Mouse (Mus musculus): ENCODE measurements around the gene Sort1.

Gene Sort1

DNA sequence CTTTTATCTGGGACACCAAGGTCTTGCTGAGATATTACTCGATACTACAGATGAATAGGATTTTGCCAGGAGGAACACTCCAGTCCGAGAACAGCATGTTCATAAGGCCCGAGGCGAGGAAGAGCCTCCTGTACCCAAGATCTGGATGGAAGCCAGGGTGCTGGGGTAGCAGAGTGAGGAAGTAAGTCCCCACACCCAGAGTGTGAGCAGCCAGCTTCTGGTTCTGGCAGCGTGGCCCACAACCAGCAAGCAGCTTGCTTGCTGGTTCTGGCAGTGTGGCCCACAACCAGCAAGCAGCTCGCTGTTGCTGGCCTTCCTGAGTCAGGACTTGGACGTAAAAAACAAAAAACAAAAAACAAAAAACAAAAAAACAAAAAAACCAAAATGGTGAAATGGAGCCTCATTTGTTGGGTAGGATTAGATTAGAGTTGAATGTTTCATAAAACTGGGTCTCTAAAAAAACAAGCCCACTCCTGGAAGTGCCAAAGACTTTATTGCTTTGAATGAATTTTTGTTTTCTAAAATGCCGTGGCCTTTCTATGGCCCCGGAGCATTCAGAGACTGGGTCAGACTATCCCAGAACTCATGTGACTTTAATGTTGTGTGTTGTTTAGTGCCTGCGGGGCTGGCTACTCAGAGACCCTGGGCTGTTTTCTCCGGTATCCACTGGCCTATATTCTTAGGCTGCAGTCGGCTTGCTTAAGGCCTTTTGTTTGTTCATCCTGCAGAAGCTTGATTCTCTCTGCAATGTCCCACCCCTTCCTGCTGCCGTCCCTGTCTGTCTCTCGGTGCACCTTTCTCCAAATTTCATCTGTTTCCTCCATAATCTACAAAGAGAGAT lies 11.7 kb downstream of the Sort1 start:
- no peak for DNase-seq

DNA sequence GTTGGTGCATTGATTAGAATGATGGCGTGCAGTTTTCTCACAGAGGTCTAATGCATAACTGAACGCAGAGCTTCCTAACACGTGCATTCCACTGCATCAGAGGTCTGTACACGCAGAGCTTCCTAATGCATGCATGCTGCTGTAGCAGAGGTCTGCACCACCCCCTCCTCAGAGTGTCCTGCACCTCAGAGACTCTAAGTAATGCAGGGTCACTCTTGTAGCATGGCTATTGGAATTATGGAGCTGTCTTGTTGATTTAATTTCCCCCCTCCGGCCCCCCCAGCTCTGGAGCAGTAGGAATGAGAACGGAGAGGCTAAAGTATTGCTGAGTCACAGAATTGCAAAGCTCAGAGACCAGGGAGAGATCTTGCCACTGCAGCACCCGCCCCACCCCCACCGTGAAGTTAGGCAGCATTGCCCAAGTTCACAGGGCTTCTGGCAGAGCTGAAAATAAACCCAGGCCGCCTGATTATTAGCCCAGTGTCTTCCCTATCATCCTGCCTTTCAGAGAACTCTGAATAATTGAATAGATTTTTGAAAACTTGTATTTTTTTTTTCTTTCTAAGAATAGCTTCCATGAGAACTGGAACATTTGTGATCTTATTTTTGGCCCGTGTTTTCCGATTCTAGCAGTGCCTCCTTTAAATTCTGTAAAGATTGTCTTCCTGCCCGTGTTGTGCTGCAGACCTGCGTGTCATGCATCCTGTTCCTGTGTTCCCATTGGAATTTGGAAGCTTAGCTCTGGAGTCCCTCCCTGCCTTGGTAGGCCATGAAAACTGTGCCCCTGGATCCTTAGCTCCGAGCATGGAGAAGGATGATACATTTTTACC lies 12.6 kb downstream of the Sort1 start:
- no peak for DNase-seq

- DNase-seq, result no peak
Observed at GRCm38 (mm10) chr3:108297050-108297419, 13.2 kb downstream of the Sort1 start.

DNA sequence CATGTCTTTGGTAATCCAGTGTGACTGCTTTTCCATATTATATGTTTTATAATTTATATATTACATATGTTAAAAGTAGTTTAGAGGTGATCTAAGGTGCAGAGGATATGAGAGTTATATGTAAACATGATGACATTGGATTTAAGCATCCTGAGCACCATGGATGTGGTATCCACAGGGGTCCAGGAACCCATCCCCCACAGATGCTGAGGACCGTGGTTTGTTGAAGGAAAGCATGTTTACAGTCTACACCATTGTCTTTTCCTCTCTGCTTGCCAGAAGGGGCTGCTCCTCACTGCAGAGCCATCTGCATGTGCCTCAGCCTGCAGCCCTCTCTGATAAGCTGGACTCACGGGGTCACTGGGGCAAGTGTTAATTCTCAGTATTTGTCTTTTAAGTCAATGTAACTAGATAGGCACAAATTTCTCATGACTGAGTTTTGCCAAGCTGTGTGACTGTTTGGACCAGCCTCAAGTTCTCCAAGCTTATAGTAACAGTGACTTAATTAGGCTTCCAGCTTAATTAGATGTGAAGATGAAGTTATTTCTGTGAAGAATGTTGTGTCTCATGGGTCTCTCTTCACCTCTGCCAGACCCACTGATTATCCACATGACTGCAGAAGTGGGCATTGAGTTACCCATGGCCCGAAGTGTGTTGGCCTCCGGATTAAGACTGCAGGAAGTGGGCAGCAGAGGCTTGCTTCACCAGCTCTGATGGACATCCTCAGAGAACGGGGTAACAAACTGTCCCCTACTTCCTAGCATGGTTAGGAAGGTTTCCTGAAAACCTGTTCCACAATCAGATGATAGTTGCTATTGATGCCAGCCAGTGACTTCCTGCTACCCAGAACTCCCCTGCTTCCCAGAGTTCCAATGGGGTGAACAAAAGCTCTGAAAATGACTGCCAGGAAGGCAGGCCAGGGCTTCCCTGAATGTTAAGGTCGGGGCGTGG lies 14.0 kb downstream of the Sort1 start:
- no peak for DNase-seq

GRCm38 (mm10) chr3:108300455-108301030 lies 16.7 kb downstream of the Sort1 start:
- no peak for DNase-seq

DNA sequence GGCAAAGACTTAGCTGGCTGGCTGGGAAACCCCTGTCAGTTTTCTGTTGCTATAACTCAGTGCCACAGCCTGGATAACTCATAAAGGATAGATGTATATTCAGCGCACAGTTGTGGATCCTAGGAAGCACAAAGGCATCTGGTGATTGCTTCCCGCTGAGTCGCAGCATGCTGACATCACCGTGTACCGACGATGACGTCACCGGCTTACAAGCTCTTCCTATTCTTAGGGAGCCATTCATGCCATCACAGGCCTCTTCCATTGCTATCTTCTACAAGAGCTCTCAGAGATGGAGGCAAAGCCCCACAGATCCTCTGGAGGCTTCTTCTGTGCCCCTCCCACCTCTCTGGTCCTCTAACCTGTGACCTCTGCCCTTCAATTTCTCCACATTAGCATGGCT lies 19.8 kb downstream of the Sort1 start:
- DNase-seq, result no peak

GRCm38 (mm10) chr3:108304747-108305146 lies 20.9 kb downstream of the Sort1 start:
- DNase-seq, result no peak

DNA sequence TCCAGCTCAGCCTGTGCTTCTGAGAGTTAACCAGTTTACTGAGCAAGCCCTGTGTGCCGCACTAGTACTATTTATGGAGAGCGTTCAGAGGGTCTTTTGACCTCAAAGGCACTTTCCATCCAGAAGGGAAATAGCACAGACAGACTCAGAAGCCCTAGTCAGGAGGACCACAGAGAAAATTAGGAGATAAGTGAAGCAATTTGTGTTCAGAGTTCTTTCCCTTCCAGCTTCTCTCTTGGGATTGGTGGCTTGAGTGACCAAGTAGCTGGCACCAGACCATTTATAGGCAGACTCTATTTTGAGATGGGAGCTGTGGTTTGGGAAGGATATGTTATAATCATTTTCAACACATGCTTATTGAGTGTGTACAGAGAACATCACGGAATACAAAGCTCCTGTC lies 22.5 kb downstream of the Sort1 start:
- no peak for DNase-seq

DNA sequence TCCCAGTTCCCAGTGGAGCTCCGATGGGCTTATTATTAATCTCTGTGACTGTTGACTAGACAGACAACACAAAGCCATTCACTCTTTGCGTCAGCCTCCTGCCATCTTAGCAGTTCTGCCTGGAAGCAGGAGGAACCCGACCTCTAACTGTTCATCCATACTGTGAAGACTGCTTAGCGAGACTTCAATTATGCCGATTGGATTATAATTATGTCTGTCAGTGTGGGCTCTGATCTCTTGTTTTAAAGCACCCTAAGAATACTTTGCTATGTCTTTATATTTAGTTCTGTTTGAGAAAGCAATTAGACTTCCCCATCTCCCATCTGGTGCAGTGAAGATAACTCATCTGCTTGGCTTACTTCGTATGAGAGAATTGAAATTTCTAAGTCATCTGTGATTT lies 23.6 kb downstream of the Sort1 start:
- no peak for DNase-seq

- DNase-seq, result no peak
Observed at GRCm38 (mm10) chr3:108310921-108311341, 27.0 kb downstream of the Sort1 start.

- no peak for DNase-seq
Observed at GRCm38 (mm10) chr3:108311688-108312087, 27.8 kb downstream of the Sort1 start.

GRCm38 (mm10) chr3:108312414-108312813 lies 28.5 kb downstream of the Sort1 start:
- DNase-seq, result no peak

DNA sequence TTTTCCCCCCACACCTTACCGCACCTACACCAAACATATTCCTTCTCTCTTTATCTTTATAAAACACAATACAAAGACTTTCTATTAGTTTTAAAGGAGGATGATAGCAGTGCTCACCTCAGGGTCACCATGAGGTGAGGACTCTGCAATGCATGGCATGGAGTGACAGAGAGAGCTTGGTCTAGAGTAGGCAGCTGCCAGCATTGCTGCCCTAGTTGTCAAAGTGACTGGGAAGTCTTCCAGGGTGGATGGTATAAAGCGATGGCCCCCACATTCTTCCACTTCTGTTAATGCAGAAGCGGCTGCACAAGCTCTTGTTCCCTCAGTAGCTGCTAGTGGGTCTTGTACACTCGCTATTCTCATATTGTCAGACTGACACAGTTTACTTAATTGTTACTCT lies 29.3 kb downstream of the Sort1 start:
- DNase-seq, result no peak

DNA sequence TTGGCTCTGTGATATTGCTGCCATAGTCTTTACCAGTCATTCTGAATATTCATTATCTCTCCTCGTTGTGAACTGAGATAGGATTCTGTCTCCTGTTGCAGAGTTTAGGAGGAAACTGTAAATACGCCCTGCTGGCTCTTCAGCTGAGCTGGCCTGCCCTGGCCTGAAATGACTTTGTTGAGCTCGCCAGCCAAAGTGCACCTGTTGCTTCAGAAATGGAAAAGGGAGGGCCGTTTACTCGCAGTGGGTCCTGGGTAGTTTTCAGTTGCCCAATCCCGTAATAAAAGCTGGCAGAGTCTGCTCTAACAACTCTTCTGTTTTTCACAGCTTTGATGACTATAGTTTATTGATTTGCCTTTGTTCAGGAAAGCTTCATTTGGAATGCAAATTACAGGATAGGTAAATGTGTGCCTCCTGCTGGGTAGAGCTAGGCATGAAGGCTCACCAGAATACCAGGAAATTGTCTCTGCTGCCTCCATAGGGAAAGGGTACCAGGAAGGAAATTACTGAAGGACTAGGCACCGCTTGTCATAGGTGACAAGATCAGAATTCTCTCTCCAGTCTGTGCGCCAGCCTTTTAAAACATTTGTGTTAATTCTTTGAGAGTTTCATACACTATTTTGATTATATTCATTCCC lies 30.3 kb downstream of the Sort1 start:
- DNase-seq, result no peak

GRCm38 (mm10) chr3:108318517-108318916 lies 34.6 kb downstream of the Sort1 start:
- no peak for DNase-seq

GRCm38 (mm10) chr3:108321671-108322070 lies 37.8 kb downstream of the Sort1 start:
- DNase-seq, result no peak

- no peak for DNase-seq
Observed at GRCm38 (mm10) chr3:108322136-108322535, 38.3 kb downstream of the Sort1 start.

GRCm38 (mm10) chr3:108322962-108323361 lies 39.1 kb downstream of the Sort1 start:
- DNase-seq, result no peak

DNA sequence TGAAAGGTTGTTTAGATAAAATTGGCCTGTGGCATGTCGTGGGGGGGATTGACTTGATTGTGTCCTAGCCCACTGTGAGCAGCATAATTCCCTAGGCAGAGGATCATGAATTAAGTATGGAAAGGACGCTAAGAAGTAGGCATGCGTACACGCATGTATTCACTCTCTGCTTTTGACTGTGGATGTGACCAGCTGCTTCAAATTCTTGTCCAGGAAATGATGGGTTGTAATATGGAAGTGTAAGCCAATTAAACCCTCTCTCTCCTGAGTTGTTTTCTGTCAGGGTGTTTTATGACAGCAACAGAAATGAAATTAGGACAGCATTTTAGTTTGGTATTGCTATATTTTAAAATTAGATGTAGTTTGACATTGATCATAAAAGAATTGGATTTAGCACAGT lies 41.0 kb downstream of the Sort1 start:
- no peak for DNase-seq

- DNase-seq, result no peak
Observed at GRCm38 (mm10) chr3:108325521-108325920, 41.6 kb downstream of the Sort1 start.

- DNase-seq, result no peak
Observed at GRCm38 (mm10) chr3:108327275-108327674, 43.4 kb downstream of the Sort1 start.

DNA sequence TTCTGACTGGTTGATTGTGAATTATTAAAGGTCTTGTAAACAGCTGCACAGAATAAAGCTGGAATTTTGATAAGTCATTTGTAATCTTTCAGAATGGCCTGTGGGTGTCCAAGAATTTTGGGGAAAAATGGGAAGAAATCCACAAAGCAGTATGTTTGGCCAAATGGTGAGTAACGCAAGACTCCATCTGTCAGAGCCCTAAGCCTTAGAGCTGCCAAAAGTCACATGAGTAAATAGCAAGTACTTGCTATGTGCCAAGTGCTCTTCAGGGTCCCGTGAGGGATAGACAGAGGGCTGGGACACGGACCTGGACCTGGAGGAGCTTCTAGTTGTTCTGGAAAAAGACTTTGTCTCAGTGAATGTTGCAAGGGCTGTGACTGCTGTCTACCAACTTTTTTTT lies 44.0 kb downstream of the Sort1 start:
- no peak for DNase-seq
